9 mouse cellular contexts compared by ENCODE assay signal in the genomic region with DNA sequence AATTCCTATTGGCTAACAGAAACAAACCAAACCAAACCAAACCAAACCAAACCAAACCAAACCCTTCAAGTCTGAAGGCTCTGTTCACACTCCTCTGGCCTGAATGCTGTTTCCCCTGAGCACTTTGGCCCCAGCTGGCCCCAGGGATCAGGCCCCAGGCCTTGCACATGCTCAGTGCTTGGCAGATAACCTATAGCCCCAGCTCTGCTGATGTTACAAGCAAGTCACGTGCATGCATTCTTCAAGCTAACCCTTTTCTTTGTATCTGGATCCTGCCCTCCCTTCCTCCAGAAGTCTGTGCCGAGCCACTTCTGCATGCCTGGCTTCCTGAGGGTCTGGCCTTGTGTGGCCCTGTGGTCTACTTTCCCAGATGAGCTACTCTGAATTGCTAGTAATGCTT. TPM values are rescaled to one million over a fixed set of nuclear protein-coding genes. Genes with fewer than 3 reads are reported as not detected.
DNase-seq lines count a peak whose midpoint lies in the region; ATAC-seq and TF ChIP-seq lines count a peak whose summit lies in the region.
"Had no signal": no experiment of that assay in that cellular context is flagged by ENCODE, and none has a peak within 500 bp of the region (broad histone marks: within the 10 kb centered on the region; RNA-seq: fewer than 3 reads in every experiment).

No protein-coding gene starts in this region.

- no peaks in the 10 kb centered on the region for H3K36me3 ChIP-seq in kidney, embryonic 16.5 days (ENCODE audit: insufficient read depth, low read length)
- no peaks in the 10 kb centered on the region for H3K36me3 ChIP-seq in liver, embryonic 12.5 days
- H3K36me3 ChIP-seq: limb, embryonic 15.5 days had no signal

- no peak for ATAC-seq in kidney, embryonic 16.5 days (ENCODE audit: low FRiP score, low TSS enrichment)
- peak; percentile 62; the same call in 1 of the 2 replicates for ATAC-seq in liver, embryonic 12.5 days

- no peak overlapping the region for H3K4me2 ChIP-seq in kidney, embryonic 16.5 days (replicated peaks; ENCODE audit: low read depth, low read length)
- H3K4me2 ChIP-seq in liver, embryonic 12.5 days, result no peak overlapping the region
- H3K4me2 ChIP-seq: limb, embryonic 15.5 days had no signal

- H3K27me3 ChIP-seq in kidney, embryonic 16.5 days (ENCODE audit: insufficient read depth, low read length), result no peaks in the 10 kb centered on the region
- H3K27me3 ChIP-seq in liver, embryonic 12.5 days (replicated peaks), result no peaks in the 10 kb centered on the region
- H3K27me3 ChIP-seq: limb, embryonic 15.5 days had no signal

- DNase-seq in gastrocnemius, adult 2 months, result no peak
- DNase-seq in gastrocnemius, adult 18-20 months (ENCODE audit: low spot score), result no peak
- DNase-seq in kidney, postnatal 10 days, result no peak
- peak; percentile 84 for DNase-seq in ZHBTc4 (ENCODE audit: low read depth, low spot score)
- DNase-seq in left cerebral cortex, adult 9 months (ENCODE audit: low spot score in 2 of 2), result no peak
- no peak for DNase-seq in gastrocnemius, postnatal 10 days

- H3K4me3 ChIP-seq in gastrocnemius, adult 2 months, result no peak overlapping the region
- no peak overlapping the region for H3K4me3 ChIP-seq in kidney, embryonic 16.5 days (ENCODE audit: low read length)
- no peak overlapping the region for H3K4me3 ChIP-seq in liver, embryonic 12.5 days
- H3K4me3 ChIP-seq: limb, embryonic 15.5 days had no signal

- no peaks in the 10 kb centered on the region for H3K9me3 ChIP-seq in kidney, embryonic 16.5 days (ENCODE audit: low read length)
- H3K9me3 ChIP-seq in liver, embryonic 12.5 days (replicated peaks), result no peaks in the 10 kb centered on the region
- H3K9me3 ChIP-seq: limb, embryonic 15.5 days had no signal

- peaks cover 51% of the 10 kb centered on the region for H3K4me1 ChIP-seq in kidney, embryonic 16.5 days (ENCODE audit: insufficient read depth, low read length)
- peaks cover 46% of the 10 kb centered on the region for H3K4me1 ChIP-seq in liver, embryonic 12.5 days

- WGBS in kidney, embryonic 16.5 days, result 23% methylated on average over 2 of the region's 2 CpGs
- 15% methylated on average over 2 of the region's 2 CpGs for WGBS in liver, embryonic 12.5 days (ENCODE audit: insufficient replicate concordance)

- peak overlapping the region; percentile 6; the same call in 1 of the 2 replicates for H3K27ac ChIP-seq in gastrocnemius, adult 2 months
- peak overlapping the region; percentile 83 for H3K27ac ChIP-seq in kidney, embryonic 16.5 days (ENCODE audit: low read length)
- H3K27ac ChIP-seq in liver, embryonic 12.5 days, result no peak overlapping the region
- H3K27ac ChIP-seq: limb, embryonic 15.5 days had no signal

- no peak for TF ChIP-seq CTCF in gastrocnemius, adult 2 months (IDR thresholded peaks at IDR 0.05)

- H3K9ac ChIP-seq in kidney, embryonic 16.5 days (replicated peaks; ENCODE audit: low read length), result no peak overlapping the region
- H3K9ac ChIP-seq in liver, embryonic 12.5 days, result no peak overlapping the region
- H3K9ac ChIP-seq: limb, embryonic 15.5 days had no signal

- intact Hi-C loops in gastrocnemius, adult 2 months (cut with DNase I), result no loop called here

RNA-seq across cellular contexts. Expression of a gene that starts 46.4 kb away (rescaled TPM):
- 10 to 100 TPM in 1 of 2 experiments, 1 to 10 TPM in 1; 6.0 to 10.9 TPM for total RNA-seq in gastrocnemius, adult 2 months (2021)
- total RNA-seq in gastrocnemius, adult 18-20 months (2021), result 1 to 10 TPM; 8.4 to 9.0 TPM
- 58.1 and 63.0 TPM in 2 replicates for polyA plus RNA-seq in kidney, embryonic 16.5 days (2015; fragmentation: Nextera tagmentation; extraction: Ambion mirVana)
- polyA plus RNA-seq in liver, embryonic 12.5 days (2016; fragmentation: Nextera tagmentation; extraction: Ambion mirVana), result 33.3 and 35.4 TPM in 2 replicates
- 10 to 100 TPM; 11.5 to 14.8 TPM for total RNA-seq in gastrocnemius, postnatal 10 days (2021)
